Comparison of ENCODE assay signal across 10 mouse cellular contexts in genomic region chr8:84130806-84131205, GRCm38 (mm10). TPM values are rescaled to one million over a fixed set of nuclear protein-coding genes. Genes with fewer than 3 reads are reported as not detected.
DNase-seq lines count a peak whose midpoint lies in the region; ATAC-seq and TF ChIP-seq lines count a peak whose summit lies in the region.
"Had no signal": no experiment of that assay in that cellular context is flagged by ENCODE, and none has a peak within 500 bp of the region (broad histone marks: within the 10 kb centered on the region; RNA-seq: fewer than 3 reads in every experiment).

No protein-coding gene starts in this region.

- TF ChIP-seq POLR2A in limb, embryonic 14.5 days (IDR thresholded peaks at IDR 0.05; ENCODE audit: borderline replicate concordance, extremely low read depth, insufficient read depth, insufficient read length) = no peak

- WGBS in kidney, embryonic 15.5 days = 43% methylated on average over 30 of the region's 30 CpGs
- 34% methylated on average over 22 of the region's 30 CpGs for WGBS in embryonic facial prominence, embryonic 14.5 days
- 48% methylated on average over 30 of the region's 30 CpGs for WGBS in limb, embryonic 14.5 days

- H3K4me1 ChIP-seq in kidney, embryonic 15.5 days = peaks cover 20% of the 10 kb centered on the region
- H3K4me1 ChIP-seq in embryonic facial prominence, embryonic 14.5 days (ENCODE audit: control insufficient read depth, insufficient read depth, low read length) = no peaks in the 10 kb centered on the region
- H3K4me1 ChIP-seq in limb, embryonic 14.5 days (ENCODE audit: control insufficient read depth, insufficient read depth, low read length) = peaks cover 16% of the 10 kb centered on the region; the same call in 1 of the 2 replicates

- no peak for TF ChIP-seq CTCF in left cerebral cortex, adult 2 months (IDR thresholded peaks at IDR 0.05)

- peaks cover 41% of the 10 kb centered on the region for H3K36me3 ChIP-seq in kidney, embryonic 15.5 days
- peaks cover 44% of the 10 kb centered on the region for H3K36me3 ChIP-seq in embryonic facial prominence, embryonic 14.5 days (ENCODE audit: control insufficient read depth, insufficient read depth, low read length)
- H3K36me3 ChIP-seq in limb, embryonic 14.5 days (ENCODE audit: control insufficient read depth, insufficient read depth, low read length) = peaks cover 43% of the 10 kb centered on the region

- peak; percentile 64 for DNase-seq in kidney, adult 11 months
- peak; percentile 78 for DNase-seq in cerebellum, adult 11 months
- no peak for DNase-seq in embryonic facial prominence, embryonic 14.5 days (ENCODE audit: low spot score)
- no peak for DNase-seq in limb, embryonic 14.5 days (ENCODE audit: low spot score)
- no peak for DNase-seq in left cerebral cortex, postnatal 14 days (ENCODE audit: low spot score in 2 of 2)
- DNase-seq in left cerebral cortex, adult 2 months (ENCODE audit: extremely low spot score in 1 of 2, low spot score in 2 of 2) = no peak
- no peak for DNase-seq in ovary, postnatal 10 days (ENCODE audit: low spot score)

- no peak overlapping the region for H3K27ac ChIP-seq in kidney, embryonic 15.5 days
- H3K27ac ChIP-seq in embryonic facial prominence, embryonic 14.5 days (replicated peaks; ENCODE audit: low read depth, low read length) = no peak overlapping the region
- H3K27ac ChIP-seq in limb, embryonic 14.5 days (replicated peaks; ENCODE audit: low read depth, low read length) = no peak overlapping the region
- no peak overlapping the region for H3K27ac ChIP-seq in left cerebral cortex, adult 2 months

- no peaks in the 10 kb centered on the region for H3K9me3 ChIP-seq in kidney, embryonic 15.5 days (replicated peaks)
- no peaks in the 10 kb centered on the region for H3K9me3 ChIP-seq in embryonic facial prominence, embryonic 14.5 days (ENCODE audit: control insufficient read depth, low read length)
- no peaks in the 10 kb centered on the region for H3K9me3 ChIP-seq in limb, embryonic 14.5 days (ENCODE audit: control insufficient read depth, low read length)
- H3K9me3 ChIP-seq: megakaryocyte, embryonic 14.5 days had no signal

- intact Hi-C loops in left cerebral cortex, postnatal 14 days (cut with DNase I) = no loop called here
- intact Hi-C loops in left cerebral cortex, adult 2 months (cut with DNase I) = no loop called here

- H3K9ac ChIP-seq in kidney, embryonic 15.5 days = no peak overlapping the region
- H3K9ac ChIP-seq in embryonic facial prominence, embryonic 14.5 days (ENCODE audit: low read depth, low read length) = no peak overlapping the region; the same call in 1 of the 2 replicates
- H3K9ac ChIP-seq in limb, embryonic 14.5 days (ENCODE audit: low read depth, low read length, severe bottlenecking) = 0 out of 2 replicates have a peak overlapping the region, but pooled peaks have one; percentile 21

- no peak overlapping the region for H3K4me3 ChIP-seq in kidney, embryonic 15.5 days (replicated peaks)
- no peak overlapping the region for H3K4me3 ChIP-seq in embryonic facial prominence, embryonic 14.5 days (ENCODE audit: low read depth, low read length)
- H3K4me3 ChIP-seq in limb, embryonic 14.5 days (replicated peaks; ENCODE audit: low read length) = no peak overlapping the region
- H3K4me3 ChIP-seq in left cerebral cortex, adult 2 months = no peak overlapping the region
- H3K4me3 ChIP-seq: megakaryocyte, embryonic 14.5 days had no signal

- no peak overlapping the region for H3K4me2 ChIP-seq in kidney, embryonic 15.5 days
- H3K4me2 ChIP-seq in embryonic facial prominence, embryonic 14.5 days (ENCODE audit: low read depth, low read length) = no peak overlapping the region
- no peak overlapping the region for H3K4me2 ChIP-seq in limb, embryonic 14.5 days (replicated peaks; ENCODE audit: low read depth, low read length, severe bottlenecking)

- ATAC-seq in kidney, embryonic 15.5 days (replicated peaks; ENCODE audit: low FRiP score) = no peak
- 0 out of 2 replicates have a peak, but pooled peaks have one; percentile 1 for ATAC-seq in embryonic facial prominence, embryonic 14.5 days (ENCODE audit: low read depth)
- ATAC-seq in limb, embryonic 14.5 days (ENCODE audit: low FRiP score, low read depth) = no peak

- H3K27me3 ChIP-seq in kidney, embryonic 15.5 days = no peaks in the 10 kb centered on the region
- H3K27me3 ChIP-seq in embryonic facial prominence, embryonic 14.5 days (replicated peaks; ENCODE audit: control insufficient read depth, insufficient read depth, low read length) = no peaks in the 10 kb centered on the region; the same call in 1 of the 2 replicates
- H3K27me3 ChIP-seq in limb, embryonic 14.5 days (ENCODE audit: control insufficient read depth, insufficient read depth, low read length) = no peaks in the 10 kb centered on the region

RNA-seq across cellular contexts. Expression of gene Podnl1, which starts 5.0 kb away (rescaled TPM):
- 0.21 and 1.4 TPM in 2 replicates for polyA plus RNA-seq in kidney, embryonic 15.5 days (2015; fragmentation: Nextera tagmentation; extraction: Ambion mirVana)
- polyA plus RNA-seq in embryonic facial prominence, embryonic 14.5 days (2014; fragmentation: Nextera tagmentation; extraction: Ambion mirVana) = 1.7 and 2.4 TPM in 2 replicates
- 4.9 and 6.7 TPM in 2 replicates for polyA plus RNA-seq in limb, embryonic 14.5 days (2012; rRNA removed)
- 1.3 and 1.5 TPM in 2 replicates for polyA plus RNA-seq in limb, embryonic 14.5 days (2014; fragmentation: Nextera tagmentation; extraction: Ambion mirVana)
- not detected for total RNA-seq in left cerebral cortex, postnatal 14 days (2021)
- total RNA-seq in left cerebral cortex, adult 2 months (2021) = not detected
- total RNA-seq: layer of hippocampus, adult 8-10 months had no signal

RNA-seq across cellular contexts. Expression of gene Cc2d1a, which starts 16.9 kb away (rescaled TPM):
- 22.0 and 28.7 TPM in 2 replicates for polyA plus RNA-seq in kidney, embryonic 15.5 days (2015; fragmentation: Nextera tagmentation; extraction: Ambion mirVana)
- 20.2 and 21.3 TPM in 2 replicates for polyA plus RNA-seq in embryonic facial prominence, embryonic 14.5 days (2014; fragmentation: Nextera tagmentation; extraction: Ambion mirVana)
- polyA plus RNA-seq in limb, embryonic 14.5 days (2012; rRNA removed) = 30.9 and 34.3 TPM in 2 replicates
- 21.6 and 22.9 TPM in 2 replicates for polyA plus RNA-seq in limb, embryonic 14.5 days (2014; fragmentation: Nextera tagmentation; extraction: Ambion mirVana)
- 10 to 100 TPM; 56.4 to 58.3 TPM for total RNA-seq in left cerebral cortex, postnatal 14 days (2021)
- 10 to 100 TPM; 49.9 to 52.2 TPM for total RNA-seq in left cerebral cortex, adult 2 months (2021)

RNA-seq across cellular contexts. Expression of gene 4930432K21Rik, which starts 17.0 kb away (rescaled TPM):
- 1.7 and 2.0 TPM in 2 replicates for polyA plus RNA-seq in kidney, embryonic 15.5 days (2015; fragmentation: Nextera tagmentation; extraction: Ambion mirVana)
- 0.77 and 1.0 TPM in 2 replicates for polyA plus RNA-seq in embryonic facial prominence, embryonic 14.5 days (2014; fragmentation: Nextera tagmentation; extraction: Ambion mirVana)
- polyA plus RNA-seq in limb, embryonic 14.5 days (2012; rRNA removed) = 1.7 TPM in 2 replicates
- 0.44 and 0.72 TPM in 2 replicates for polyA plus RNA-seq in limb, embryonic 14.5 days (2014; fragmentation: Nextera tagmentation; extraction: Ambion mirVana)
- 1 to 10 TPM; 1.5 to 3.5 TPM for total RNA-seq in left cerebral cortex, postnatal 14 days (2021)
- total RNA-seq in left cerebral cortex, adult 2 months (2021) = 1 to 10 TPM; 2.0 to 2.8 TPM

RNA-seq across cellular contexts. Expression of gene Dcaf15, which starts 26.2 kb away (rescaled TPM):
- polyA plus RNA-seq in kidney, embryonic 15.5 days (2015; fragmentation: Nextera tagmentation; extraction: Ambion mirVana) = 9.2 and 11.6 TPM in 2 replicates
- polyA plus RNA-seq in embryonic facial prominence, embryonic 14.5 days (2014; fragmentation: Nextera tagmentation; extraction: Ambion mirVana) = 8.4 and 9.9 TPM in 2 replicates
- polyA plus RNA-seq in limb, embryonic 14.5 days (2012; rRNA removed) = 79.5 and 103 TPM in 2 replicates
- polyA plus RNA-seq in limb, embryonic 14.5 days (2014; fragmentation: Nextera tagmentation; extraction: Ambion mirVana) = 8.7 and 11.5 TPM in 2 replicates
- 10 to 100 TPM; 21.2 to 21.5 TPM for total RNA-seq in left cerebral cortex, postnatal 14 days (2021)
- total RNA-seq in left cerebral cortex, adult 2 months (2021) = 10 to 100 TPM; 17.9 to 18.0 TPM

RNA-seq across cellular contexts. Expression of gene Nanos3, which starts 54.2 kb away (rescaled TPM):
- polyA plus RNA-seq in kidney, embryonic 15.5 days (2015; fragmentation: Nextera tagmentation; extraction: Ambion mirVana) = 3.6 and 4.7 TPM in 2 replicates
- polyA plus RNA-seq in embryonic facial prominence, embryonic 14.5 days (2014; fragmentation: Nextera tagmentation; extraction: Ambion mirVana) = 3.0 and 4.5 TPM in 2 replicates
- 3.0 and 4.8 TPM in 2 replicates for polyA plus RNA-seq in limb, embryonic 14.5 days (2012; rRNA removed)
- polyA plus RNA-seq in limb, embryonic 14.5 days (2014; fragmentation: Nextera tagmentation; extraction: Ambion mirVana) = 5.4 and 5.8 TPM in 2 replicates
- total RNA-seq in left cerebral cortex, postnatal 14 days (2021) = 1 to 10 TPM; 2.7 to 4.6 TPM
- 1 to 10 TPM; 2.0 to 3.0 TPM for total RNA-seq in left cerebral cortex, adult 2 months (2021)

Comparison
In these comparisons a context has a peak if more than half of its experiments do, and no peak if none do; other contexts are left out.
1. DNase-seq: peak in kidney, adult 11 months (single experiment) and cerebellum, adult 11 months (single experiment); none in embryonic facial prominence, embryonic 14.5 days (single experiment), limb, embryonic 14.5 days (single experiment), left cerebral cortex, postnatal 14 days (0 of 2), left cerebral cortex, adult 2 months (0 of 2) and ovary, postnatal 10 days (single experiment).